Mouse (Mus musculus) MEL (cell line): Measurements from ENCODE around the gene Tmem108. TPM values are rescaled to one million over a fixed set of nuclear protein-coding genes. Genes with fewer than 3 reads are reported as not detected.

Experiments
- DNase-seq: peaks from one replicate; pipeline ENCODE4 v3.0.0; 2011; ENCODE audit warnings: low read depth, low spot score
- H3K27ac ChIP-seq: 2 replicates; pipeline ENCODE4 v1.5.1; 2012; ENCODE audit warnings: low read depth, mild to moderate bottlenecking, control low read depth, low read length, moderate library complexity; ENCODE audit not compliant: control insufficient read depth
- H3K27me3 ChIP-seq, 2 experiments: fragments of 150-350 bp in 1 of 2; sonication (generic) in 1 of 2; 2 replicates each; pipeline ENCODE4 v1.6.1; 2012; ENCODE audit warnings: low read length in 2 of 2, mild to moderate bottlenecking in 2 of 2, improper control_type of control experiment in 1 of 2, moderate library complexity in 1 of 2; ENCODE audit not compliant: insufficient read depth in 2 of 2, control insufficient read depth in 1 of 2
- H3K36me3 ChIP-seq, 2 experiments: 2 replicates each; pipeline ENCODE4 v1.6.1; 2012 to 2014; ENCODE audit warnings: low read length in 2 of 2, improper control_type of control experiment in 1 of 2, inconsistent platforms in 1 of 2, mild to moderate bottlenecking in 1 of 2; ENCODE audit not compliant: insufficient read depth in 2 of 2, control insufficient read depth in 1 of 2
- H3K4me1 ChIP-seq, 2 experiments: fragments of 150-350 bp in 1 of 2; sonication (generic) in 1 of 2; 2 replicates each; pipeline ENCODE4 v1.6.1; 2012; ENCODE audit warnings: low read length in 2 of 2, improper control_type of control experiment in 1 of 2, mild to moderate bottlenecking in 1 of 2; ENCODE audit not compliant: insufficient read depth in 2 of 2, control insufficient read depth in 1 of 2
- H3K4me3 ChIP-seq, 2 experiments: fragments of 150-350 bp in 1 of 2; sonication (generic) in 1 of 2; 2 replicates each; pipeline ENCODE4 v1.5.1; 2012; ENCODE audit warnings: low read depth in 2 of 2, low read length in 2 of 2, mild to moderate bottlenecking in 2 of 2, moderate library complexity in 2 of 2, control low read depth in 1 of 2, improper control_type of control experiment in 1 of 2; ENCODE audit not compliant: control insufficient read depth in 1 of 2, insufficient read depth in 1 of 2
- H3K79me2 ChIP-seq: 2 replicates; pipeline ENCODE4 v1.6.1; 2012; ENCODE audit warnings: mild to moderate bottlenecking, low read length, moderate library complexity; ENCODE audit not compliant: control insufficient read depth, poor library complexity, insufficient read depth
- H3K9ac ChIP-seq: 2 replicates; pipeline ENCODE4 v1.6.1; 2012; ENCODE audit warnings: low read depth, mild to moderate bottlenecking, control low read depth, low read length, moderate library complexity; ENCODE audit not compliant: control insufficient read depth, poor library complexity, severe bottlenecking
- H3K9me3 ChIP-seq: fragments of 150-350 bp; sonication (generic); replicated peaks from 2 replicates; pipeline ENCODE4 v1.6.1; 2012; ENCODE audit warnings: mild to moderate bottlenecking, low read length, improper control_type of control experiment, moderate library complexity; ENCODE audit not compliant: insufficient read depth
- E2F4 ChIP-seq: IDR thresholded peaks from 2 replicates; pipeline ENCODE4 v1.6.1; 2011; ENCODE audit warnings: low read depth, low read length, improper control_type of control experiment, borderline replicate concordance
- ELF1 ChIP-seq: IDR thresholded peaks from 2 replicates; pipeline ENCODE4 v1.6.1; 2014; ENCODE audit warnings: low read depth, mild to moderate bottlenecking, inconsistent platforms, low read length, improper control_type of control experiment, moderate library complexity
- GATA1 ChIP-seq: IDR thresholded peaks from 2 replicates; pipeline ENCODE4 v1.6.1; 2011; ENCODE audit warnings: low read depth, low read length, improper control_type of control experiment
- MAFK ChIP-seq: IDR thresholded peaks from 2 replicates; pipeline ENCODE4 v1.6.1; 2011; ENCODE audit warnings: low read depth, mild to moderate bottlenecking, low read length, improper control_type of control experiment, borderline replicate concordance
- MAX ChIP-seq: IDR thresholded peaks from 2 replicates; pipeline ENCODE4 v1.6.1; 2011; ENCODE audit warnings: low read length, improper control_type of control experiment
- MXI1 ChIP-seq: IDR thresholded peaks from 2 replicates; pipeline ENCODE4 v1.6.1; 2011; ENCODE audit warnings: mild to moderate bottlenecking, low read depth, low read length, improper control_type of control experiment
- MYB ChIP-seq: IDR thresholded peaks from 2 replicates; pipeline ENCODE4 v1.6.1; 2011; ENCODE audit warnings: mild to moderate bottlenecking, low read depth, low read length, improper control_type of control experiment
- NELFE ChIP-seq: IDR thresholded peaks from 2 replicates; pipeline ENCODE4 v1.6.1; 2011; ENCODE audit warnings: low read depth, low read length, improper control_type of control experiment
- NRF1 ChIP-seq: IDR thresholded peaks from 2 replicates; pipeline ENCODE4 v1.6.1; 2014; ENCODE audit warnings: low read depth, mild to moderate bottlenecking, inconsistent platforms, low read length, improper control_type of control experiment, moderate library complexity; ENCODE audit not compliant: poor library complexity, insufficient read depth, severe bottlenecking
- POLR2A ChIP-seq, 2 experiments: IDR thresholded peaks; 2 replicates each; pipeline ENCODE4 v1.6.1; 2011 to 2012; ENCODE audit warnings: low read length in 2 of 2, mild to moderate bottlenecking in 2 of 2, control low read depth in 1 of 2, improper control_type of control experiment in 1 of 2, low read depth in 1 of 2, moderate library complexity in 1 of 2; ENCODE audit not compliant: control insufficient read depth in 1 of 2, insufficient read depth in 1 of 2, poor library complexity in 1 of 2
- RAD21 ChIP-seq: IDR thresholded peaks from 2 replicates; pipeline ENCODE4 v1.6.1; 2011; ENCODE audit warnings: mild to moderate bottlenecking, low read depth, low read length, improper control_type of control experiment
- SMC3 ChIP-seq: IDR thresholded peaks from 2 replicates; pipeline ENCODE4 v1.6.1; 2011; ENCODE audit warnings: low read depth, low read length, improper control_type of control experiment
- TAL1 ChIP-seq: IDR thresholded peaks from 2 replicates; pipeline ENCODE4 v1.6.1; 2012; ENCODE audit warnings: mild to moderate bottlenecking, inconsistent platforms, low read length, moderate library complexity, mixed read lengths
- TCF12 ChIP-seq: IDR thresholded peaks from 2 replicates; pipeline ENCODE4 v1.6.1; 2014; ENCODE audit warnings: low read depth, mild to moderate bottlenecking, inconsistent platforms, low read length, improper control_type of control experiment, moderate library complexity
- USF1 ChIP-seq: IDR thresholded peaks from 2 replicates; pipeline ENCODE4 v1.6.1; 2014; ENCODE audit warnings: low read depth, mild to moderate bottlenecking, inconsistent platforms, low read length, improper control_type of control experiment, moderate library complexity
- USF2 ChIP-seq, 2 experiments: IDR thresholded peaks; 2 replicates each; pipeline ENCODE4 v1.6.1; 2011 to 2012; ENCODE audit warnings: improper control_type of control experiment in 2 of 2, low read length in 2 of 2, borderline replicate concordance in 1 of 2, inconsistent platforms in 1 of 2, low read depth in 1 of 2, mild to moderate bottlenecking in 1 of 2; ENCODE audit not compliant: insufficient read depth in 1 of 2
- ZMIZ1 ChIP-seq: IDR thresholded peaks from 2 replicates; pipeline ENCODE4 v1.6.1; 2012; ENCODE audit warnings: low read depth, mild to moderate bottlenecking, inconsistent platforms, low read length, improper control_type of control experiment, moderate library complexity
- polyA plus RNA-seq, 2 experiments: library from polyadenylated mRNA; stranded (reverse) in 1 of 2; unstranded in 1 of 2; fragments of >175 nt in 1 of 2; fragments of >200 nt in 1 of 2; gene quantifications; 2 replicates each; pipeline versions ENCODE4 v1.2.1 to v1.2.4; 2012; ENCODE audit warnings: low replicate concordance in 2 of 2, low read depth in 1 of 2; ENCODE audit not compliant: insufficient read length in 2 of 2, insufficient read depth in 1 of 2, missing spikeins in 1 of 2
- total RNA-seq: library from RNA; depleted of rRNA; stranded (reverse); fragments of 300-350 nt; gene quantifications from 2 replicates; pipeline ENCODE4 v1.2.3, GENCODE M21; 2012

Tmem108 gene
- total and polyA plus RNA-seq, 3 experiments, result not detected

GRCm38 (mm10) chr9:103716002-103716401, 45.6 kb downstream of the Tmem108 start:
- H3K9me3 ChIP-seq, result no peaks in the 10 kb centered on the region
- H3K9ac ChIP-seq, result no peak overlapping the region
- no peaks in the 10 kb centered on the region for H3K36me3 ChIP-seq
- no peaks in the 10 kb centered on the region for H3K27me3 ChIP-seq
- no peaks in the 10 kb centered on the region for H3K79me2 ChIP-seq
- H3K4me3 ChIP-seq, result no peak overlapping the region
- no peak for TF ChIP-seq NRF1
- no peak for TF ChIP-seq MAX
- TF ChIP-seq USF1, result no peak
- TF ChIP-seq SMC3, result no peak
- TF ChIP-seq RAD21, result no peak
- TF ChIP-seq MYB, result no peak
- no peak for TF ChIP-seq ELF1
- no peak for TF ChIP-seq TAL1
- no peak for TF ChIP-seq GATA1
- TF ChIP-seq MXI1, result no peak
- TF ChIP-seq E2F4, result no peak
- no peak for TF ChIP-seq NELFE
- no peak for TF ChIP-seq TCF12
- no peak for TF ChIP-seq MAFK
- no peak for TF ChIP-seq ZMIZ1
- no peak for TF ChIP-seq POLR2A (IDR thresholded peaks at IDR 0.05; ENCODE audit: control insufficient read depth in 1 of 2, insufficient read depth in 1 of 2, low read depth in 1 of 2, low read length in 2 of 2, poor library complexity in 1 of 2)
- TF ChIP-seq USF2 (IDR thresholded peaks at IDR 0.05; ENCODE audit: borderline replicate concordance in 1 of 2, insufficient read depth in 1 of 2, low read depth in 1 of 2, low read length in 2 of 2), result no peak
- no peak overlapping the region for H3K27ac ChIP-seq
- no peak for DNase-seq
- no peaks in the 10 kb centered on the region for H3K4me1 ChIP-seq

- Histone ChIP-seq H3K9me3 (no peaks in the 10 kb centered on the region), H3K27me3 (no peaks in the 10 kb centered on the region)
- TF ChIP-seq RAD21, result no peak
- TF ChIP-seq, all 39 proteins: peak for 0
Observed at GRCm38 (mm10) chr9:103715352-103715751, 46.3 kb downstream of the Tmem108 start.

More at GRCm38 (mm10) chr9:103715352-103715751, 46.3 kb downstream of the Tmem108 start:
- DNase-seq, result no peak
- Histone ChIP-seq H3K4me3 (no peak overlapping the region), H3K9ac (no peak overlapping the region), H3K27ac (no peak overlapping the region), H3K36me3 (no peaks in the 10 kb centered on the region), H3K79me2 (no peaks in the 10 kb centered on the region), H3K4me1 (no peaks in the 10 kb centered on the region)
